Mouse (Mus musculus): ENCODE data around the gene Prkd3.

DNA sequence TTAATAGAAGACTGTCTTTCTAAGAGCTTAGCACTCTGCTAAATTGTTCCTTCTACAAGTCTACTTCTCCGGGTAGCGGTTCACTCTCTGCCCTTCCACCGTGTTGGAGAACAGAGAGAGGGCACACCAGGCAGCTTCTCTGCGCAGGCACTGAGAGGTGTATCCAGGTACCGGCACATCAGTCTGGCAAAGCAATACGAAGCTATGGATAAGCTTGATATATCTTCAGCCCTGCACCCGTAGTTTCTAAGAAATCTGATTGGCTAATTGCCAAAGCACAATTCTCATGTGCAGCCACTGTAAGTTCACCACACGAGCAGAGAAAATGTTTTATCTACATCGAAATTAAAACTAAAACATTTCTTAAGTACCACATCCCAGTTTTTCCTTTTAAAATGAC, 2.2 kb downstream of the Prkd3 start:
- TF ChIP-seq POLR2A (IDR thresholded peaks at IDR 0.05; ENCODE audit: insufficient read depth, low read depth, low read length) (no peak), CTCF (IDR thresholded peaks at IDR 0.05; ENCODE audit: insufficient read depth, low read depth, low read length) (no peak)
